Mouse (Mus musculus): ENCODE results near the gene Dnmt3l. TPM values are rescaled to one million over a fixed set of nuclear protein-coding genes. Genes with fewer than 3 reads are reported as not detected.
"Not testable (repeated sequence)": the region's sequence is repeated elsewhere in the genome, so short reads cannot be mapped to it uniquely, and the experiment has no call there.

Dnmt3l gene
- polyA plus RNA-seq, 1 experiment from 2014 or later, result not detected

DNA sequence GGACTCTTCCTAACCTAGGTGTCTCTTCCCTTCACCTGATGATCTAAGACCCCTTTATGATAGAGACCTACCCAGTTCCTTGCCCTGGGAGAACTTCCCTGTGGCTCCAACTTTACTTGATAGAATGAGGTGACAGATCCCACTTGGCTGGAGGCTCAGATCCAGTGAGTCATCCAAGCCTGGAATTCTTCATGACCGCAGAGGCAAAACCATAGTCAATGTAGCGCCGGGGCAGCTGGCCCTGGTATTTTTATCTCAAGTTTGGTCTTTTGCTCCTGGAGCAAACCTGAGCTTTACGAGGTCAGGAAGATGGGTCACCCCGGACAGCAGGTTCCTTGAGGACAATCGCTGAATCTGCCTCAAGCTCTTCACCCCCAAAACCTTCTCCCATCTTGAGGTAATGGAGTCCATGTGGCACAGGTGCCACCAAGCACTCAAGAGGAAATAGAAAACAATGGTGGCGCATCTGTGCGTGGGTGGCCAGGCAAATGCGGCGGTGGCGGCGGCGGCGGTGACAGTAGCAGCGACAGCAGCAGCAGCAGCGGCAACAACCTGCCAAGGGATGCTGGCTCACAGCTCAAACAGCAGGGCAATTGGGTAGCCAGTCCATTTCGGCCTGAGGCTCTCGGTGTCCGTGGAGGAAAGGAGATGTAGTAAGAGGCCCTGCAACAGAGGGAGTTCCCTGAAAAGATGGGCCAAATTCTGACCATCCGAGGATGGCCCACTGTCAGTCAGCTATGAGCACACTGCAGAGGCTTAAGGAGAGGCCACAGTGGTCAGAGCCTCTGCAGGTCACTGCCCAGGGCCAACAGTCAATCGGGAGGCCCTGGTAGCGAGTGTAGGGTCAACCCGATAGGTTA, 50.3 kb downstream of the Dnmt3l start:
- Histone ChIP-seq H3K4me1 (no peaks in the 10 kb centered on the region), H3K27me3 (no peaks in the 10 kb centered on the region; the same call in 1 of the 2 replicates), H3K4me2 (no peak overlapping the region), H3K4me3 (replicated peaks) (no peak overlapping the region), H3K9ac (no peak overlapping the region), H3K9me3 (no peaks in the 10 kb centered on the region), H3K36me3 (replicated peaks) (no peaks in the 10 kb centered on the region), H3K27ac (no peak overlapping the region)
- WGBS, result 90% methylated on average over 23 of the region's 23 CpGs
- no peak for ATAC-seq (ENCODE audit: low FRiP score)

DNA sequence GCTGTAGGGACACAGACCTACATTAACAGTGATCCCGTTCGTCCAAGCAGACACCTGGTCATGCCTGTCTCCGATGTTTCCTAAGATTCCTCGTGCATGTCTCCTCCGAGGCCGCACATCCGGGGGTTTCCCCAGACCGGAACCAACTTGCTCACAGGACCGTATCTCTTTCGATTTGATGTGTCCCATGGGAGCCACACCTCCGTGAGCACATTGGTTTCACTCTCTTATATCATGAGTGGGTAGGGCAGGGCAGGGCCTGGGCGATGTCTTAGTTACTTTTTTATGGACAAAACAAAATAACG, 50.9 kb downstream of the Dnmt3l start:
- H3K4me2 ChIP-seq, result no peak overlapping the region
- WGBS, result 93% methylated on average over 13 of the region's 13 CpGs
- H3K27me3 ChIP-seq, result no peaks in the 10 kb centered on the region; the same call in 1 of the 2 replicates
- H3K4me3 ChIP-seq (replicated peaks), result no peak overlapping the region
- ATAC-seq (ENCODE audit: low FRiP score), result no peak
- H3K4me1 ChIP-seq, result no peaks in the 10 kb centered on the region
- no peaks in the 10 kb centered on the region for H3K9me3 ChIP-seq
- H3K36me3 ChIP-seq (replicated peaks), result no peaks in the 10 kb centered on the region
- H3K9ac ChIP-seq, result no peak overlapping the region
- no peak overlapping the region for H3K27ac ChIP-seq

DNA sequence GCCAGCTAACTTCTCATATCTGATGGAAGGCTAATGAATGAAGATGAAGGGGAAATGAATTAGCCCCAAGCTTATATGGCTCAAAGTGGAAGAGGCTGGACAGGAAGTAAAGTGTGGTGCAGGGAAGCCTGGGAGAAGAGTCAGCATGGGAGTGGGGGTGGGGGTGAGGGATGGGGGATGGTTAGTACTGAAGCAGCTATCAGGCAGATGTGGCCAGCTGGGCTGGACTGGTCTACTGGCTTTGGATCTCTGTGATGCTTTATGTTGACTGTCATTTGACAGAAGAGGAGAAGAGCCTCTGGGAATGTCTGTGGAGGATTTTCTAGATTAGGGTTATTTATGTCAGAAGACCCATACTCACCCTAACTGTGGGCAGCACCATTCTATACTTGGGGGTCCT, 53.5 kb downstream of the Dnmt3l start:
- Histone ChIP-seq H3K4me3 (replicated peaks) (no peak overlapping the region), H3K36me3 (replicated peaks) (no peaks in the 10 kb centered on the region), H3K4me1 (no peaks in the 10 kb centered on the region), H3K27ac (no peak overlapping the region), H3K4me2 (no peak overlapping the region), H3K9me3 (no peaks in the 10 kb centered on the region), H3K9ac (no peak overlapping the region), H3K27me3 (no peaks in the 10 kb centered on the region)
- ATAC-seq (ENCODE audit: low FRiP score), result no peak

DNA sequence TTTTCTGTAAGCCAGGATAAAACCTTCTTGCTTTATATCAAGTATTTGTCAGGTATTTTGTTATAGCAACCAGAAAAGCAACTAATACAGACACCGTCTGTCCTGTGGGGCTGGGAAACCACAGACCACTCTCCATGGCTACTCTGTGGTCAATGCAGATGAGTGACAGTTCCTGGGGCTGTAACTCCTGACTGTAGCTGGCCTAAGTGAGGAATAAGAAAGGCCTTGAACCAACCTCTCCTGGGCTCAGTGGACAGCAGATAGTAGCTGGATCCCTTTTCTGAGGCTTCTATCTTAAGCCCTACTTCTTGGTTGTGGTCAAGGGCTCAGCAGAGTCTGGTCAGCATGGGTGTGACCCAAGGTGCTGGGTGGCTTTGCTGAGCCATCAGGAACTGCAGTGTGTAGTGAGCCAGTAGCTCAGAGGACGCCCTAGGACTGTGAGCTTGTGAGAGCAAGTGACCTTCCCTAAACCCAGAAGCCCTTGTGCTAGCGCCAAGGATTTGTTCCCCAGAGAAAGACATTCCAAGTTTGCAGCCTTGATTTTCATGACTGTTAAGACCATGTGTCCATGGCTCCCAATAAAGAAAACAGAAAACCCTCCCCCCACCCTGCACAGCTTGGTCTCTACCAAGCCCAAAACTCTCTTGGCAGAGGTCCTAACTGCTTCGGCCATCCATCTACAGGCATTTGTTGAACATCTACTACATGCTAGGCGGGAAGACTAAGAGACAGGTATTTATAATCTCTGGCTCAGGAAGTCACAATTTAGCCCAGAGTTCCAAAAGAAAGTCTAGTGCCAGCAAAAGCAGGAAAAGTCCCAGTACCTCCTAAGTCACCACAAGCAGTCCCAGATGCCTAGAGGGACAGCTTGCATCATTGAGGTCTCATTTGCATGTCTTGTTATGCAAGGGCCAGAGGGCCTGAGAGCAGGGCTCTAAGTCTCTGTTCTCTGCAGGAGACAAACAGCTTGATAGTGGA, 54.5 kb downstream of the Dnmt3l start:
- H3K36me3 ChIP-seq (replicated peaks), result no peaks in the 10 kb centered on the region
- 89% methylated on average over 5 of the region's 5 CpGs for WGBS
- no peak overlapping the region for H3K4me2 ChIP-seq
- no peaks in the 10 kb centered on the region for H3K9me3 ChIP-seq
- H3K27me3 ChIP-seq, result no peaks in the 10 kb centered on the region
- H3K4me1 ChIP-seq, result no peaks in the 10 kb centered on the region
- ATAC-seq (ENCODE audit: low FRiP score), result no peak
- no peak overlapping the region for H3K27ac ChIP-seq
- no peak overlapping the region for H3K4me3 ChIP-seq (replicated peaks)
- H3K9ac ChIP-seq, result no peak overlapping the region

DNA sequence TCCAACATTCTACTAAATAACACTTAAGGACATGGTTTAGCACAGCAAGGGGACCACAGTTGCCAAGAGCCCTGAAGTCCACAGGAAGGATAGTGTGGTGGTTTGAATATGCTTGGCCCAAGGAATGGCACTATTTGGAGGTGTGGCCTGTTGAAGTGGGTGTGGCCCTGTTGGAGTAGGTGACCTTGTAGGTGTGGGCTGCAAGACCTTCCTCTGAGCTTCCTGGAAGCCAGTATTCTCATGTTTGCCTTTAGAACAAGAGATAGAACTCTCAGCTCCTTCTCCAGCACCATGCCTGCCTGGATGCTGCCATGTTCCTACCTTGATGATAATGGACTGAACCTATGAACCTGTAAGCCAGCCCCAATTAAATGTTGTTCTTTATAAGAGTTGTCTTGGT, 58.1 kb downstream of the Dnmt3l start:
- H3K4me3 ChIP-seq (replicated peaks); H3K9ac ChIP-seq; H3K27ac ChIP-seq; ATAC-seq (ENCODE audit: low FRiP score); H3K4me1 ChIP-seq; H3K4me2 ChIP-seq; H3K9me3 ChIP-seq; H3K36me3 ChIP-seq (replicated peaks); H3K27me3 ChIP-seq: not testable (repeated sequence)

DNA sequence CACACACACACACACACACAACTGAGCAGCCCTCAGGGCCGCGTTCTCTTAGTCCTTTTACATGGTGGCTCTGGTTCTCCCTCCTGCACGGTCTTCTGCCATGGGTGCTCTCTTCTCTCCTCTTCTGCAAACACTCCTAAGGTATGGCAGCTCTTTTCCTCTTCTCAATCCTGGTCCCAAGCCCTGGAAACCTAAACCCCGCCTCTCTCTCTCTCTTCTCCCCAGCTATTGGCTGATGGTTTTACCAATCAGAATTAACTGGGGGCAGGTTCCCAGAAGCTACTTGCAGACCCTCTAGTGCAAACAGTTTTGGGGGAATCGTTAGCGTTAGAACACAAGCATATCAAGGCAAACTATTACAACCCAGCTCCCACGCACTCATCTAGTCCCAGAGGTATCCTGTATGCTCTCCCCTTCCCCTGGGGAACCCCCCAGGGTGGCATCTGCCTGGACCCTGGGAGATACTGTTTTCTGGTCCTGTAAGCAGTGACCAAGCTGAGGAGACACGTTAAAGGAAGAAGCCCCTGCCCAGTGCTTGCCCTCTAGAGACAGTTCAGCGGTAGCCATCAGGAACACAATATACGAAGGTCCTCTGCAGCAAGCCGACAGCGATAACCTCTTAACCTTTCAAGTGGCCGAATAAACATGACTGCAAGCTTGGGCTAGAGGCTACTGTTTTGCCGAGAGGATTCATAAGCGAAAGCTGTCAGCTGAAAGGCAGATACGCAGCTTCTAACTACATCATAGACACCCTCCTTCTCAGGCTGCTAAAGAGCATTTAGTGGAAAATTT, 59.4 kb downstream of the Dnmt3l start:
- H3K9me3 ChIP-seq, result no peaks in the 10 kb centered on the region
- H3K27me3 ChIP-seq, result no peaks in the 10 kb centered on the region
- 42% methylated on average over 16 of the region's 16 CpGs for WGBS
- 0 out of 2 replicates have a peak overlapping the region, but pooled peaks have one; percentile 6 for H3K4me3 ChIP-seq (replicated peaks)
- H3K4me2 ChIP-seq, result peak overlapping the region; percentile 45
- no peaks in the 10 kb centered on the region for H3K4me1 ChIP-seq
- no peaks in the 10 kb centered on the region for H3K36me3 ChIP-seq (replicated peaks)
- ATAC-seq (ENCODE audit: low FRiP score), result no peak
- no peak overlapping the region for H3K9ac ChIP-seq
- H3K27ac ChIP-seq, result no peak overlapping the region

DNA sequence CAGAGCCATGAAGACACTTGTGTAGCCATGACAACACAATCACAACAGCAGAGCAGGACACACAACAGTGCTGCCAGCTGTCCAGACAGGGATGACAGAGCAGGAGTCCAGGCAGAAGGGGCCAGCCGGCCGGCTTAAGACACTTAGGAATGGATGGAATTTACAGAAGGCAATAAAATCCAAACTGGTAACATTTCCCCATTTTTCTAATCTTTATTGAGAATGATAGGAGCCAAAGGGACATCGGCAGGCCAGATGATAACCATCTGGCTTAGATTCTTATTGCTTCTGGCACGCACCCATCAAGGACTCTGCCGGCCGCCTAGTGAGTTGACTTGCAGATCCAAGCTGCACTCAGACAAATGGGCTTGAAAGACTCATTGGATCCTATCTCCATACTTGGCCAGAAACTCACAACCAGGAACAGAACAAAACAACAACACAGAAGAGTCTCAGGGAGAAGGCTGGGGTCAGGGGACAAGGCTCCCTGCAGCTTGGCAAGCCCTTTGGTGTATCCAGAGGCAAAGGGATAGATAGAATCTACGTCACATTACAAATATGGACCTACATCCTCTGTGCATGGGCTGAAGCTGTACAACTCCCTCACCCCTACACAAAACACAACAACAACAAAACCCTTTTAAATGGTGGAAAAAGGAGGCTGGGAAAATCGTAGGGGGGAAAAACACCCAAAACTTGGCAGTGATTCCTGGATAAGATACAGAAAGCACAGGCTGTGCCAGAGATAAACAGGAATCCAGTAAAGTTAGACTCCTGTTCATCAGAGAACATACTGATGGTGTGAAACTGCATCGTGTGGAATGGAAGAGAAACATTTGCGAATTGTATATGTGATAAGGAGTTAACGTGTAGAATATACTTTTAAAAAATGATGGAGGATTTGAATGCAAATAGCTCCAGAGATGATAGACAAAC, 63.1 kb downstream of the Dnmt3l start:
- no peaks in the 10 kb centered on the region for H3K36me3 ChIP-seq (replicated peaks)
- WGBS, result 87% methylated on average over 11 of the region's 11 CpGs

DNA sequence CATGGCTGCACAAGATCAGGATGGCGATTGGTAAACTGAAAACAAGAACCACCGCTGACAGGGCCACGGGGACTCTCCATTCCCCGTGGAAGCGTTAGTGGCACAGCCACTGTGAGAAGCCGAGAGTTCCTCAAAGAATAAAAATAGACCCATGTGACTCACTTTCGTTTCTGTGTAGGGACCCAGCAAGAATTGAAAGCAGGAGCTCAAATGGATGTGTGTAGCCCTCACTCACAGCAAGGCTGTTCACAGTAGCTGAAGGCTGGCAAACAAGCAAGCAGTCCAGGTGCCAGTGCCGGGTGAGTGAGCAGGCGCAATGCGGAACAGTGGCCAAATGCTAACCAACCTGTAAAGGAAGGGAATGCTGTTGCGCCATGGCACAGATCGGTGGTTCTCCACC, 63.8 kb downstream of the Dnmt3l start:
- Histone ChIP-seq H3K9ac (no peak overlapping the region), H3K27me3 (no peaks in the 10 kb centered on the region), H3K4me3 (replicated peaks) (no peak overlapping the region), H3K4me1 (no peaks in the 10 kb centered on the region), H3K4me2 (no peak overlapping the region), H3K9me3 (no peaks in the 10 kb centered on the region), H3K27ac (no peak overlapping the region), H3K36me3 (replicated peaks) (no peaks in the 10 kb centered on the region)
- WGBS, result 85% methylated on average over 12 of the region's 12 CpGs
- no peak for ATAC-seq (ENCODE audit: low FRiP score)

More for the DNA sequence above, 63.1 kb downstream of the Dnmt3l start:
- Histone ChIP-seq H3K27me3 (no peaks in the 10 kb centered on the region), H3K4me3 (replicated peaks) (no peak overlapping the region), H3K27ac (no peak overlapping the region), H3K4me2 (no peak overlapping the region), H3K4me1 (no peaks in the 10 kb centered on the region), H3K9me3 (no peaks in the 10 kb centered on the region), H3K9ac (no peak overlapping the region)
- ATAC-seq (ENCODE audit: low FRiP score), result no peak

Other genes starting within 250 kb of the Dnmt3l start
- gene Gm9639, start 246.9 kb upstream of the Dnmt3l start, polyA plus RNA-seq (2016; fragmentation: Nextera tagmentation; extraction: Ambion mirVana), result not detected in 2 replicates
- not detected in 2 replicates for gene Gm19668, start 242.8 kb upstream of the Dnmt3l start, polyA plus RNA-seq (2016; fragmentation: Nextera tagmentation; extraction: Ambion mirVana)
- gene Gm9507, start 230.1 kb upstream of the Dnmt3l start, polyA plus RNA-seq (2016; fragmentation: Nextera tagmentation; extraction: Ambion mirVana), result not detected in 2 replicates
- not detected in 2 replicates for gene Gm2696, start 227.3 kb upstream of the Dnmt3l start, polyA plus RNA-seq (2016; fragmentation: Nextera tagmentation; extraction: Ambion mirVana)
- gene Krtap10-4, start 214.9 kb upstream of the Dnmt3l start, polyA plus RNA-seq (2016; fragmentation: Nextera tagmentation; extraction: Ambion mirVana), result not detected in 2 replicates
- not detected in 2 replicates for gene Krtap10-10, start 206.0 kb upstream of the Dnmt3l start, polyA plus RNA-seq (2016; fragmentation: Nextera tagmentation; extraction: Ambion mirVana)
- gene Gm36176, start 195.1 kb upstream of the Dnmt3l start, polyA plus RNA-seq (2016; fragmentation: Nextera tagmentation; extraction: Ambion mirVana), result not detected in 2 replicates
- gene Gm10318, start 189.1 kb upstream of the Dnmt3l start, polyA plus RNA-seq (2016; fragmentation: Nextera tagmentation; extraction: Ambion mirVana), result not detected in 2 replicates
- not detected in 2 replicates for gene Gm3285, start 180.0 kb upstream of the Dnmt3l start, polyA plus RNA-seq (2016; fragmentation: Nextera tagmentation; extraction: Ambion mirVana)
- 4.4 and 4.7 TPM in 2 replicates for gene Lrrc3, start 139.4 kb upstream of the Dnmt3l start, polyA plus RNA-seq (2016; fragmentation: Nextera tagmentation; extraction: Ambion mirVana)
- 0.62 and 1.1 TPM in 2 replicates for gene Trpm2, start 71.4 kb upstream of the Dnmt3l start, polyA plus RNA-seq (2016; fragmentation: Nextera tagmentation; extraction: Ambion mirVana)
- gene 1810043G02Rik, start 63.4 kb upstream of the Dnmt3l start, polyA plus RNA-seq (2016; fragmentation: Nextera tagmentation; extraction: Ambion mirVana), result 28.1 and 32.2 TPM in 2 replicates
- 134 and 135 TPM in 2 replicates for gene Pfkl, start 31.9 kb upstream of the Dnmt3l start, polyA plus RNA-seq (2016; fragmentation: Nextera tagmentation; extraction: Ambion mirVana)
- 0.11 and 0.19 TPM in 2 replicates for gene Aire, start 1.7 kb downstream of the Dnmt3l start, polyA plus RNA-seq (2016; fragmentation: Nextera tagmentation; extraction: Ambion mirVana)
- 1.3 and 1.4 TPM in 2 replicates for gene Icosl, start 27.4 kb downstream of the Dnmt3l start, polyA plus RNA-seq (2016; fragmentation: Nextera tagmentation; extraction: Ambion mirVana)
- 17.4 and 23.9 TPM in 2 replicates for gene D10Jhu81e, start 127.8 kb downstream of the Dnmt3l start, polyA plus RNA-seq (2016; fragmentation: Nextera tagmentation; extraction: Ambion mirVana)
- 22.3 and 26.7 TPM in 2 replicates for gene Pwp2, start 143.2 kb downstream of the Dnmt3l start, polyA plus RNA-seq (2016; fragmentation: Nextera tagmentation; extraction: Ambion mirVana)
- gene Trappc10, start 202.7 kb downstream of the Dnmt3l start, polyA plus RNA-seq (2016; fragmentation: Nextera tagmentation; extraction: Ambion mirVana), result 25.1 and 26.3 TPM in 2 replicates

All from forebrain, embryonic 12.5 days (tissue).